Mouse (Mus musculus) stomach, postnatal 0 days (tissue): ENCODE results near the gene Ubald2.

ENCODE experiments used
- CTCF ChIP-seq: IDR thresholded peaks from 2 replicates; pipeline ENCODE4 v1.5.1; 2016; ENCODE audit warnings: antibody characterized with exemption, low read depth, mild to moderate bottlenecking, moderate library complexity
- EP300 ChIP-seq: optimal IDR thresholded peaks from 2 replicates; pipeline ENCODE3; 2016; ENCODE audit warnings: antibody characterized with exemption

- TF ChIP-seq CTCF (no peak), EP300 (no peak)
These were observed 42.1 kb downstream of the Ubald2 start for GRCm38 (mm10) chr11:116476041-116476440.
